Mouse (Mus musculus): ENCODE measurements at regions not wholly inside any gene's neighbourhood (a gene's known extent, or its start where the extent isn't known, plus 50 kb on each side); places are given as distances from the start of the nearest gene placed in this dataset.

DNA sequence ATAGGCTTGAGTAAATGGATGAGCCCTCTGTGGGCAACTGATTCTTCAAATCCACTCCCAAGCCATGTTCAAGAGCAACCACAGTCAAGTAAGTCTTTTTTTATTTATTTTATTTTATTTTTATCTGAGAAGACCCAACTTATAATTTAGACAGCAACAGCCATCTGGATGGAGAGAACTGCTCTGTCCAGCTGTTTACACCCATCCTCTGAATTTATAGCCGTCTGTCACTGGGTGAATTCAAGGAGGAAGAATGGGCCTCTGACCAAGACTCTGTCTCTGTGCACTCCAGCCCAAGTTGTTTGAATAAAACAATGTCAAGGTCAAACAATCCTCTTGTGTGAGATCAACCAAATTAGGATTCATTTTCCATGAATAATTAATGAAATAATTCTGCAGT lies 263.6 kb downstream of the Tgfb2 start:
- no peak overlapping the region for H3K4me2 ChIP-seq
- H3K4me1 ChIP-seq (replicated peaks; ENCODE audit: control insufficient read depth, insufficient read depth, low read length) = no peaks in the 10 kb centered on the region
- no peak for ATAC-seq (replicated peaks; ENCODE audit: low FRiP score)
- H3K9ac ChIP-seq (ENCODE audit: low read depth, low read length) = no peak overlapping the region
- WGBS = 61% methylated on average over 1 of the region's 1 CpGs
- no peaks in the 10 kb centered on the region for H3K36me3 ChIP-seq (ENCODE audit: control insufficient read depth, insufficient read depth, low read length)
- no peak overlapping the region for H3K27ac ChIP-seq (ENCODE audit: low read depth, low read length)
- H3K9me3 ChIP-seq (ENCODE audit: control insufficient read depth, low read length) = no peaks in the 10 kb centered on the region
- H3K27me3 ChIP-seq (replicated peaks; ENCODE audit: control insufficient read depth, insufficient read depth, low read length) = no peaks in the 10 kb centered on the region
- H3K4me3 ChIP-seq (ENCODE audit: low read depth, low read length) = no peak overlapping the region
- no peak for DNase-seq (ENCODE audit: low spot score)

DNA sequence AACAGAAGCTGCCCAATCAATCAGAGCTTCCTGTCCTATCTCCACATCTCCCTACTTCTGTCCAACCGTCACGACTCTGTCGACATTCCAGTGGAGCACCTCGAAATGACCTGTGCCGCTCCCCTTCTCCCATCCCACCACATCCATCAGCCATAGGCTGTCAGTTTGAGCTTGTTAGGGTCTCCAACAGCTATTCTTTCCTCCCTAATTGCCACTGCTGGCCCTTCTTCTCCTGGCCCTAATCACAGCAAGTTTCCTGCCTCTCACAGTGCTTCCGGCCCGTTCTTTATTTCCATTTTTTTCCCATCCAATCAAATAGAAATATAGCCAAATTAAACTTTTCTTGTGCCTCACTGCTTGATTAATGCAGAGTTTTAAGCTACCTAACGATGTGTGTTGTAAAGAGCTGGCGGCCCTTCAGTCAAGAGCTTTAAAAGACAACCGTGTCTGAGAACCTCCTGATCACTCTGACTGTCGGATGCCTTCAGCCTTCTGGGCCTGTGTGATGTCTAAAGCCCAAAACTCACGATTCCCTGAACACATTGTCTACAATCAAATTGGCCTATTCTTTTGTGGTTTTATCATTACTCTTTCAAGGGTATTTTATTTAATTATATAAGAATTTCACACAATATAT lies 270.3 kb downstream of the Tgfb2 start:
- no peaks in the 10 kb centered on the region for H3K9me3 ChIP-seq (ENCODE audit: control insufficient read depth, low read length)
- H3K27me3 ChIP-seq (replicated peaks; ENCODE audit: control insufficient read depth, insufficient read depth, low read length) = no peaks in the 10 kb centered on the region
- 37% methylated on average over 12 of the region's 12 CpGs for WGBS
- no peaks in the 10 kb centered on the region for H3K36me3 ChIP-seq (ENCODE audit: control insufficient read depth, insufficient read depth, low read length)
- H3K27ac ChIP-seq (ENCODE audit: low read depth, low read length) = no peak overlapping the region
- no peak overlapping the region for H3K4me2 ChIP-seq
- ATAC-seq (replicated peaks; ENCODE audit: low FRiP score) = no peak
- H3K4me1 ChIP-seq (replicated peaks; ENCODE audit: control insufficient read depth, insufficient read depth, low read length) = no peaks in the 10 kb centered on the region
- no peak overlapping the region for H3K9ac ChIP-seq (ENCODE audit: low read depth, low read length)
- H3K4me3 ChIP-seq (ENCODE audit: low read depth, low read length) = no peak overlapping the region
- no peak for DNase-seq (ENCODE audit: low spot score)

DNA sequence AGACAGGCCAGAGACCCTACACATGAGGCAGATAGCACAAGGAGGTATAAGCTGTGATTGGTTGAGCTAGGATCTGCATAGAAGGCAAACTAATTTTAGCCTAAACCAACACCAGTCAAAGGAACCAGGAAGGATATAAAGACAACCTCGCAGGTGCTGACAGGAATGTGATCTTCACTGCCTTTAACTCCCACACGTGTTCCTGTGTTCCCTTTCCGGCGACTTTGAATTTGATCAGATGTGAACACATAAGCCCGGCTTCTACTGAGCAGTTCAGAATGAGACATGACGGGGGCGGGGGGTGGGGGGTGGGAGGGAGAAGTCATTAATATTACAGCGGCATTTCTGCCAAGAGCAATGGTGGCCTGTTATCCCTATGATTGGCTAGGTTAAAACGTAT lies 271.0 kb downstream of the Tgfb2 start:
- DNase-seq (ENCODE audit: low spot score) (no peak), ATAC-seq (replicated peaks; ENCODE audit: low FRiP score) (no peak)
- H3K9me3 ChIP-seq (ENCODE audit: control insufficient read depth, low read length) = no peaks in the 10 kb centered on the region
- no peaks in the 10 kb centered on the region for H3K36me3 ChIP-seq (ENCODE audit: control insufficient read depth, insufficient read depth, low read length)
- WGBS = 57% methylated on average over 9 of the region's 9 CpGs
- H3K4me3 ChIP-seq (ENCODE audit: low read depth, low read length) = no peak overlapping the region
- no peak overlapping the region for H3K4me2 ChIP-seq
- H3K27ac ChIP-seq (ENCODE audit: low read depth, low read length) = no peak overlapping the region
- H3K4me1 ChIP-seq (replicated peaks; ENCODE audit: control insufficient read depth, insufficient read depth, low read length) = no peaks in the 10 kb centered on the region
- no peak overlapping the region for H3K9ac ChIP-seq (ENCODE audit: low read depth, low read length)
- H3K27me3 ChIP-seq (replicated peaks; ENCODE audit: control insufficient read depth, insufficient read depth, low read length) = no peaks in the 10 kb centered on the region

DNA sequence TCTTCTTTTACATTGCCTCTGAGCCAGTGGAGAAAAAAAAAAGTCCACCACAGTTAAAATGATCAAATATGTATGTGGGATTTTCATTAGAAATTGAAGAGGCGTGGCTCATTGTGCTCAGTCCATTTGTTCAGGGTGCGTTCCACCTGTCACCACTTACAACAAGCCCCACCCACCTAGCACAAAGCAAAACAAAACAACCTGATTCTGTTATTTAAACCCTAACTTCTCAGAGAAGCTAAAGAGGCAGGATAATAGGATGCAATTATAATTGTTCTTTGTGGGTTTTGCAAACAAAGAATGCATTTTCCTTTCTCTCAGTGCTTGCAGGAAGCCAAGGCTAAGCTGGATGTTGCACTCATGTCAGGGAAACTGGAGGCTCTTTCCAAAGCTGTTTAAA lies 271.8 kb downstream of the Tgfb2 start:
- no peaks in the 10 kb centered on the region for H3K27me3 ChIP-seq (replicated peaks; ENCODE audit: control insufficient read depth, insufficient read depth, low read length)
- H3K9me3 ChIP-seq (ENCODE audit: control insufficient read depth, low read length) = no peaks in the 10 kb centered on the region
- no peak overlapping the region for H3K4me3 ChIP-seq (ENCODE audit: low read depth, low read length)
- DNase-seq (ENCODE audit: low spot score) = no peak
- H3K4me1 ChIP-seq (replicated peaks; ENCODE audit: control insufficient read depth, insufficient read depth, low read length) = no peaks in the 10 kb centered on the region
- H3K36me3 ChIP-seq (ENCODE audit: control insufficient read depth, insufficient read depth, low read length) = no peaks in the 10 kb centered on the region
- H3K4me2 ChIP-seq = no peak overlapping the region
- H3K9ac ChIP-seq (ENCODE audit: low read depth, low read length) = no peak overlapping the region
- no peak overlapping the region for H3K27ac ChIP-seq (ENCODE audit: low read depth, low read length)
- ATAC-seq (replicated peaks; ENCODE audit: low FRiP score) = no peak
- 85% methylated on average over 2 of the region's 2 CpGs for WGBS

DNA sequence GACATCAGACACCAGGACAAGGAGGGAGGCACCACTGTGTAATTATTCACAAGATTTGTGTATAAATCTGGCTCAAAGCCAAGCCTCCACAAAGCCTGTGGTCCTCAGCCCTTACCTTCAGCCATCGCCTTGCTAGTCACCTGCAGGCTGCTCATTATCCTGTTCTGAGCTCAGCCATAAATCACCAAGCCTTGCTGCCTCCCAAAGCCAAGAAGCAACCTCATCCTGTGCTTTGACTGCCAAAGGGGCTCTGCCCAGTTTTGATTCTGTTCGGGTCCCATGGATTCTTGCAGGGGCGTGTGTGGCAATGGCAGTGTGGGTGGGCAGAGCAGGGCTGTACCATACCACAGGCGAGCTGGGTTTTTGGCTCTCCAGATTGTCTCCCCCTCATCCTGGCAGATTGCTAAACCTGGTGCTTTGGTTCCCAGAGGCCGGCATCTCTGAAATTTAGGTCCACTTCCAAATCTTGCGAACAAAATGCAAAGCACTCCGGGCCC lies 272.6 kb downstream of the Tgfb2 start:
- Histone ChIP-seq H3K4me3 (ENCODE audit: low read depth, low read length) (no peak overlapping the region), H3K27ac (ENCODE audit: low read depth, low read length) (no peak overlapping the region), H3K36me3 (ENCODE audit: control insufficient read depth, insufficient read depth, low read length) (no peaks in the 10 kb centered on the region), H3K4me2 (no peak overlapping the region), H3K4me1 (replicated peaks; ENCODE audit: control insufficient read depth, insufficient read depth, low read length) (no peaks in the 10 kb centered on the region), H3K27me3 (replicated peaks; ENCODE audit: control insufficient read depth, insufficient read depth, low read length) (no peaks in the 10 kb centered on the region), H3K9ac (ENCODE audit: low read depth, low read length) (no peak overlapping the region), H3K9me3 (ENCODE audit: control insufficient read depth, low read length) (no peaks in the 10 kb centered on the region)
- no peak for ATAC-seq (replicated peaks; ENCODE audit: low FRiP score)
- no peak for DNase-seq (ENCODE audit: low spot score)
- 83% methylated on average over 7 of the region's 7 CpGs for WGBS

DNA sequence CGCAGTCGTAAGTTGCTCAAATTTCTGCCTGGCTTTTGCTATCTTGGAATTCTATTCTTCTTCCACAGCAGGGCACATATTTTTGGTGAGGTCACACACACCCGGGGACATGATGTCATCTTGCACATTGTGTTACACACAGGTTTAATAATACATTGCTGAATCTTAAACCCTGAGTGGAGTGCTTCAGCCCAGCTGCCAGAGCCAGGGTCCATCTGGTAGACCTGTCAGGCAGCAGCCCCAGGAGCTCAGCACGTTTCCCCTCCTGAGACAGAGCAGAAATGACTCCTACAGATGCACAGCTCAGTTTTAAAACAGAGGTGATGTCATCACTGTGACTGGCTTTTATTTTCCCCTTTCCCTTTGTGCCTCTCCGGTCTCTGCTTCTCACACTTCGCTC lies 280.4 kb downstream of the Tgfb2 start:
- DNase-seq (ENCODE audit: low spot score) = no peak
- Histone ChIP-seq H3K27me3 (replicated peaks; ENCODE audit: control insufficient read depth, insufficient read depth, low read length) (no peaks in the 10 kb centered on the region), H3K9ac (ENCODE audit: low read depth, low read length) (no peak overlapping the region), H3K4me2 (no peak overlapping the region), H3K36me3 (ENCODE audit: control insufficient read depth, insufficient read depth, low read length) (no peaks in the 10 kb centered on the region), H3K4me3 (ENCODE audit: low read depth, low read length) (no peak overlapping the region), H3K9me3 (ENCODE audit: control insufficient read depth, low read length) (no peaks in the 10 kb centered on the region), H3K4me1 (replicated peaks; ENCODE audit: control insufficient read depth, insufficient read depth, low read length) (no peaks in the 10 kb centered on the region), H3K27ac (ENCODE audit: low read depth, low read length) (no peak overlapping the region)
- WGBS = 77% methylated on average over 6 of the region's 6 CpGs
- no peak for ATAC-seq (replicated peaks; ENCODE audit: low FRiP score)

DNA sequence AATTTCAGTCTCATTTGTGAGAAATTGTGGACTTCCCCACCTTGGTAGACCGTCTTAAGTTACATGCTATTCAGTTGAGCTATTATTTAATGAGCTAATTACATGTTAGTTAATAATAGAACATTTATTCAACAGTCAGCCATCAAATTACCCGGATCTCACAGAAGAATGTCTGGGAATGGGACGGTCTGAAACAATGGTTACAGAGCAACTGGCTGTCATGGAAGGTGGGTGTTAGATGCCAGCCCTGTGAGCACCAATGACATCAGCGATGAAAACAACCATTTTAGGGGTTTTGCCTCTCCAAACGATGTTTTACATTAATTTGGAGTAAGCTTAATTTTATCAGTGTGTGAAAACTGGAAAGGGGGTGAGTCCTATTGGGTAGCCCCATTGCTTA lies 281.7 kb downstream of the Tgfb2 start:
- Histone ChIP-seq H3K9ac (ENCODE audit: low read depth, low read length) (no peak overlapping the region), H3K4me1 (replicated peaks; ENCODE audit: control insufficient read depth, insufficient read depth, low read length) (no peaks in the 10 kb centered on the region), H3K4me3 (ENCODE audit: low read depth, low read length) (no peak overlapping the region), H3K9me3 (ENCODE audit: control insufficient read depth, low read length) (no peaks in the 10 kb centered on the region), H3K27me3 (replicated peaks; ENCODE audit: control insufficient read depth, insufficient read depth, low read length) (no peaks in the 10 kb centered on the region), H3K4me2 (no peak overlapping the region), H3K36me3 (ENCODE audit: control insufficient read depth, insufficient read depth, low read length) (no peaks in the 10 kb centered on the region), H3K27ac (ENCODE audit: low read depth, low read length) (no peak overlapping the region)
- DNase-seq (ENCODE audit: low spot score) = no peak
- ATAC-seq (replicated peaks; ENCODE audit: low FRiP score) = no peak
- WGBS = 84% methylated on average over 5 of the region's 5 CpGs

DNA sequence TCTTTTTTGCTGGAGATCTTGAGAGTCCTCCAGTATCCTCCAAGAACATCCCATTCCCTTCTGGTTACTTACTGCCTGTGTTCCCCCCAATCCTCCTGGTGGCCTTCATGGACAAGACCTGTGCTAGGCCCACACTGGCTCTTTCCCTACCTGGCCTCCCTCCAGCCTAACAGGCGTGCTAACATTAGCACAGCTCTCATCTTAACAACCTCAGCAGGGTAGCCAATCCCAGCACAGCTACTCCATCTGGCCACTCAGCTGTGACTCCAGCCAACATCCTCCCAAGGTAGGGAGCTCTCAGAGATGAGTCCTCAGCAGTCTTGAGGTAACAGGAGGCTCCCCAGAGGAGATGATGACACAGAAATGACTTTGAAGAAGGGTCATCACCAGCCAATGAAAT lies 288.7 kb downstream of the Tgfb2 start:
- Histone ChIP-seq H3K4me2 (no peak overlapping the region), H3K9ac (ENCODE audit: low read depth, low read length) (no peak overlapping the region), H3K4me1 (replicated peaks; ENCODE audit: control insufficient read depth, insufficient read depth, low read length) (no peaks in the 10 kb centered on the region), H3K36me3 (ENCODE audit: control insufficient read depth, insufficient read depth, low read length) (no peaks in the 10 kb centered on the region), H3K9me3 (ENCODE audit: control insufficient read depth, low read length) (no peaks in the 10 kb centered on the region), H3K27ac (ENCODE audit: low read depth, low read length) (no peak overlapping the region), H3K27me3 (replicated peaks; ENCODE audit: control insufficient read depth, insufficient read depth, low read length) (no peaks in the 10 kb centered on the region), H3K4me3 (ENCODE audit: low read depth, low read length) (no peak overlapping the region)
- DNase-seq (ENCODE audit: low spot score) = no peak
- WGBS = 65% methylated on average over 1 of the region's 1 CpGs
- ATAC-seq (replicated peaks; ENCODE audit: low FRiP score) = no peak

DNA sequence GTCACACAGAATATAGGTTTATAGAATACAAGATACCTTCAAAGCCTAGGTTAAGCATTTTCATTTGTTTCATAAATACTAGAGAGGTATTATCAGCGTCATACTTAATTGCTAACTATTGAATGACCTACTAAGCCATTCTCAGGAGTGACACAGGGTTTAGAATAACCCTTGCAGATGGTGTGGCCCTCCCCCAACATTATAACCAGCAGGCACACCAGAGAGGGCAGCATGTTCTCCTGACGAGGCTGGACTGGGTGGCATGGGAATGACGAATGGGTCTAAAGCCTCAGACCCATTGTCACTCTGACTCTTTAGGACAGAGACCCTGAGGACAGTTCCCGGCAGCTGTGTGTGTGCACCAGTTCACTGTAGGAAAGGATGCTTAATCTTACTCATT lies 290.5 kb downstream of the Tgfb2 start:
- H3K4me2 ChIP-seq = no peak overlapping the region
- no peak overlapping the region for H3K9ac ChIP-seq (ENCODE audit: low read depth, low read length)
- WGBS = 71% methylated on average over 4 of the region's 4 CpGs
- no peaks in the 10 kb centered on the region for H3K9me3 ChIP-seq (ENCODE audit: control insufficient read depth, low read length)
- no peaks in the 10 kb centered on the region for H3K27me3 ChIP-seq (replicated peaks; ENCODE audit: control insufficient read depth, insufficient read depth, low read length)
- no peak overlapping the region for H3K4me3 ChIP-seq (ENCODE audit: low read depth, low read length)
- DNase-seq (ENCODE audit: low spot score) = no peak
- no peak overlapping the region for H3K27ac ChIP-seq (ENCODE audit: low read depth, low read length)
- H3K36me3 ChIP-seq (ENCODE audit: control insufficient read depth, insufficient read depth, low read length) = no peaks in the 10 kb centered on the region
- ATAC-seq (replicated peaks; ENCODE audit: low FRiP score) = no peak
- H3K4me1 ChIP-seq (replicated peaks; ENCODE audit: control insufficient read depth, insufficient read depth, low read length) = no peaks in the 10 kb centered on the region

Measured in liver, embryonic 11.5 days (tissue).